Mouse (Mus musculus) heart, postnatal 25 days (tissue): ENCODE results near the gene Lap3. TPM values are rescaled to one million over a fixed set of nuclear protein-coding genes. Genes with fewer than 3 reads are reported as not detected.

Experiments
- DNase-seq: peaks from one replicate; pipeline ENCODE4 v3.0.0; 2022; ENCODE audit warnings: low spot score
- intact Hi-C: fragments of 180-260 bp; cut with DNase I; formaldehyde crosslinking; loops from one replicate; pipeline ENCODE4 v1.15.1; 2025
- total RNA-seq, 2 experiments: library from RNA; stranded (reverse); gene quantifications; 2 replicates each; pipeline ENCODE4 v1.2.3; 2021

Lap3 gene
- total RNA-seq, 2 experiments from 2014 or later = 95.0 to 98.6 TPM

DNA sequence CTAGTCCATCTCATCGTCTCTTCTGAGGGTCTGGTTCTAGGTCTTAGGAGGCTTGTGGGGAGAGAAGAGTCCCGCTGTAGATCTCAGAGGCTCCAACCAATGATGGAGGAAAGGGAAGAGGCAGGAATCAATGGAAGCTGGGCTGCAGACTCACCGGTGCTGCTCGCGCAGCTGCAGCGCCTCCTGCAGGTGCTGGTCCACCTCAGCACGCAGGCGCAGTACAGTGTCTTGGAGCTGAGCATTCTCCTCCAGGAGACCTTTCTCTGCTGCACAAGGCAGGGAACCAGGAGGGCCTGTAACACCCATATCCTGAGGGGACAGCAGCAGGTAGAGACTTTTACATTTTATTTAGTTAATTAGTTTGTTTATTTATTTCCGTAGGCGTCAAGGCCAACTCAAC is 46.3 kb downstream of the Lap3 start:
- no peak for DNase-seq
- intact Hi-C loops = no loop called here

DNA sequence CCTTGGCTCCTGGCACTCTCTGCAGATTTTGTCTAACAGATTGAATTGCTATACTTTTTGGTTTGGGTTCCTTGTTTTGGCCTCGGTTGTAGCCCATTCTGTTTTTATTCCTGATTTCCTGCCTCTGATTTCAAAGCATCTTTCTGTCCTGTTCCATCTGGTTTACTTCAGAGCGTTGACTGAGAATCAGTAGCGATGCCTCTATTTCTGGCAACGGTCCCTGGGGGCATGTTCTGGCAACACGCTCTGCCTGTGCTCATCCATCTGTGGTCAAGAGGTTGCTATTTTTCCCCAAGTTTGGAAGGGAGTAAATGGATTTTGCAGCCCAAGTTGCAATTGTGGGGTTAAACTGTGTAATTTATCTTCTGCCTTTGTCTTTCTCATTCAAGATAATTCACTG is 50.2 kb downstream of the Lap3 start:
- DNase-seq = no peak
- intact Hi-C loops = no loop called here

DNA sequence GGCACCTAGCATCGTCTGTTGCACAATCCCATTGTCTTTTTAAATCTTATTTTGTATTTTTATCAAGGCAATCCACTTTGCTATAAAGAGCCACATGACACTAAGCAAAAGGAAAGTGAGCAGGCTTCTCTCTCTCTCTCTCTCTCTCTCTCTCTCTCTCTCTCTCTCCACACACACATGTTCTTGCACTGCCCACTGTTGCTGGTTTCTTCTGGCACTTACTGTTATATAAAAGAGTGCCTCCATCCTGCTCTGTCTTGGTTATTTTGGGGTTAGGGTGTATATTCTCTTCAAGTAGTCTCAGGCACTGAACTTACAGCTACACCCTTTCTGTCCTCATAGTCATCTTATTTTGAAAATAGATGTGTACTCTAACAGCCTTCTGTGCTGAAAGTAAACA is 56.4 kb downstream of the Lap3 start:
- intact Hi-C loops = no loop called here

More for the DNA sequence above, 56.4 kb downstream of the Lap3 start:
- no peak for DNase-seq

Other genes with a start within 250 kb of the Lap3 start
- 10 to 100 TPM; 74.0 to 79.6 TPM for gene Qdpr, start 43.1 kb upstream of the Lap3 start, total RNA-seq
- gene Clrn2, start 39.6 kb upstream of the Lap3 start, total RNA-seq = not detected
- gene Med28, start 26.9 kb downstream of the Lap3 start, total RNA-seq = 10 to 100 TPM; 47.9 to 59.2 TPM
- gene Fam184b, start 146.2 kb downstream of the Lap3 start, total RNA-seq = under 1 TPM in 1 of 2 experiments, not detected in 1; 0.08 TPM
- under 1 TPM; 0.60 to 0.61 TPM for gene Ncapg, start 176.5 kb downstream of the Lap3 start, total RNA-seq